Mouse (Mus musculus): ENCODE results near the gene Fam102a.

DNA sequence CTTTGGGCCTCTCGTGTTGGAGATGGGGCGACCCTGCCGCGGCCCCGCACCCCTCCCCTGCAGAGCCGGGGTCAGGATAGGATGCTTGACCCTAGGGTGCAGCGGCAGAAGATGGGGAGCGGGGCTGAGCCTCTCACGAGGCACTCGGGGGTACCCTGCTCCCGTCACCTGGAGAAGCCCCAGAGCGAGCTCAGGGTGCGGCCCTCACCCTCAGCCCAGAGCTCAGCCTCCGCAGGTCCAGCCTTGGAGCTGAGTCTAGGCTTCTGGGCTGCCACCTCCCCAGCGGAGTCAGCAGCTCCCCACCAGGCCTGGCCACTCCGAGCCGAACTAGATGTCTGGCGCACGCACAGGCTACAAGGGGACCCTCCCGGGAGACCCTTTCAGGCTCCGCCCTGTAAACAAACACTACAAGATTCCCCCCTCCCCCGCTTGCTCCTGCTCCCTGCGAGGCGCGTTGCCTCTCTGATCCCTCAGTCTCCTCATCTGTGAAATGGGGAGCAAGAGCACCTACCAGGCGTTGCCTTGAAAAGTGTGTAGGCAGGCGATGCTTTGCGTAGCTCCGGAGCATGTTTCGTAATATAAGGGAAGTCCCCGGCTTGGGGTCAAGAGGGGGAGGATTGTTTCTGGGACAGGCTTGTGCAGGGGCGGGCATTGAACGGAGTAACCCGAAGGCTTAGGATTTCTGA, 72.3 kb downstream of the Fam102a start:
- TF ChIP-seq CTCF (IDR thresholded peaks at IDR 0.05; ENCODE audit: control insufficient read depth, insufficient read depth, insufficient replicate concordance, low read depth, low read length) (no peak), POLR2A (IDR thresholded peaks at IDR 0.05; ENCODE audit: control insufficient read depth, low read depth, low read length) (peak; percentile 40; the same call in 1 of the 2 replicates)

Measured in testis, adult 2 months (tissue).